Mouse (Mus musculus): Measurements from ENCODE around the gene Morc2b. TPM values are rescaled to one million over a fixed set of nuclear protein-coding genes. Genes with fewer than 3 reads are reported as not detected.
"Not testable (repeated sequence)": the region's sequence is repeated elsewhere in the genome, so short reads cannot be mapped to it uniquely, and the experiment has no call there.

The Morc2b gene
- not detected in 2 replicates for polyA plus RNA-seq (2015; fragmentation: Nextera tagmentation; extraction: Ambion mirVana)

DNA sequence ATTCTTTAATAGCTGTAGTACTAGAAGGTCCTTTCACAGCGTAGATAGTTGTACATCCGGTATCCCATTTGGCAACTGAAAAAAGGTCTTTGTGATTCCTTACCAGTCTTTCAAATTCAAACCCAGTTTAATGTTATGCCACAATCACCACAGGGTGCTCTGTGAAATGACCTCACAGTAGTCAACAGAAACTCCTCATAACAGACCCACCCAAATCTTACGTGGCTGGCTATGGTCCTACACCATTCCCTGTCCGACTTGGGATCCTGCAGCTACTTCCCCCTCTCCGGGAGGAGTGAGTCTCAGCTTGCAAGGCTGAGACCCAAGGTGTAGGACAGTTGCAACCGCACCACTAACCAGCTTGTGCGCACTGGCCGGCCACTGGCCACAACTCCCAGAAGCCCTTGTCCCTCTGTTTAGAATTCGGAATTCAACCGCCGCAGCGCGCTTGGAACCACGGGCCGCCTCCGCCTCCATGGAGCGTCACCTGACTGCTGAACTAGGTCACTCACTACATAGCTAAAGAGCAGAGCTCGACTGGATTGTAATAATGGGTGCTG, at the start of gene Morc2b:
Gene Morc2b (minus strand): TSS at position 423 of the 560 bp plus-strand sequence.
- H3K4me3 ChIP-seq (ENCODE audit: low read length): no peak within 1 kb of the TSS
- H3K36me3 ChIP-seq (ENCODE audit: control insufficient read depth, insufficient read depth, low read length): no peaks in the 10 kb centered on the region
- H3K4me2 ChIP-seq (ENCODE audit: low read depth, low read length): no peak within 1 kb of the TSS
- H3K4me1 ChIP-seq (ENCODE audit: control insufficient read depth, insufficient read depth, low read length): no peaks in the 10 kb centered on the region
- 74% methylated on average over 18 of the region's 18 CpGs for WGBS
- H3K27me3 ChIP-seq (replicated peaks; ENCODE audit: control insufficient read depth, insufficient read depth, low read length): no peaks in the 10 kb centered on the region
- no peak for ATAC-seq
- no peaks in the 10 kb centered on the region for H3K9me3 ChIP-seq (ENCODE audit: control insufficient read depth, low read length)
- no peak within 1 kb of the TSS for H3K9ac ChIP-seq (ENCODE audit: low read depth, low read length)
- H3K27ac ChIP-seq (ENCODE audit: low read length): no peak within 1 kb of the TSS

DNA sequence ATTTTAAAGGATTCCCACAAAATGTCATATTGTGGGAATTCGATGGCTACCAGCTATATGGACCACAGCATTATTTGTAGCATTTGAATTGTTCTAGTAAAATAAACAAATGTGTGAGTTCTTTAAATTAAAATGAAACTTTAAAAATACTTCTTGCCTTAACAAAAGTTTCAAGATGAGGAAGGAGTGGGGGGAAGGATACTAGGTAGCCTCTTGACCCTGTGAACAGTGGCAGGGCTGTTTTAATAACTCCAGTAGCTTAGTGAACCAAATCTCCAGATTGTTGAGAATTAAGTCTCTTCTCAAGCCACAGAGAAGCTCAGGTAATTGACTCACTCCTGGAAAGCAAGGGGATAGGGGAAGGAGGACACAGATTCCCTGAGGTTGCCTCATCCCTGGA, 28.7 kb upstream of the Morc2b start, which contains the start of gene Olfr55:
Gene Olfr55 (plus strand): TSS at position 301 of the 400 bp plus-strand sequence.
- not testable (repeated sequence) for H3K27ac ChIP-seq (ENCODE audit: low read length); H3K4me2 ChIP-seq (ENCODE audit: low read depth, low read length); H3K27me3 ChIP-seq (replicated peaks; ENCODE audit: control insufficient read depth, insufficient read depth, low read length); H3K9me3 ChIP-seq (ENCODE audit: control insufficient read depth, low read length); H3K4me1 ChIP-seq (ENCODE audit: control insufficient read depth, insufficient read depth, low read length); ATAC-seq; H3K9ac ChIP-seq (ENCODE audit: low read depth, low read length); H3K36me3 ChIP-seq (ENCODE audit: control insufficient read depth, insufficient read depth, low read length); H3K4me3 ChIP-seq (ENCODE audit: low read length)
- WGBS: 88% methylated on average over 1 of the region's 1 CpGs

DNA sequence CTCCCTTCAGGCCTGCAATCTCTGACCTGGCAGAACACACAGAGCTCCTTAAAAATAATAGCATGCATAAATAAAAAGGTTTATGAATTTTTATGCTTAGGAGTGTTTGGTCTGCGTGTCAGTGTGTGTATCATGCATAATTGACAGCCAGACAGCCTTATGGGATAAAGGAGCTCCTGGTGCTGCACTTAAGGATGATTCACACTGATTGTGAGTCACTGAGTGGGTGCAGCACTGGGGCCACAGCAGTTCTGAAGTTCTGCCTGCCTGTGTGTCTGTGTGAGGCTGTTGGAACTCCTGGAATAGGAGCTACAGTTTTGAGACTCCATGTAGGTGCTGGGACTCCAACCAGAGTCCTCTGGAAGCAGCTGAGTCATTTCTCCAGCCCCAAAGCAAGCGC, 13.2 kb downstream of the Morc2b start:
- Histone ChIP-seq H3K27ac (ENCODE audit: low read length) (no peak overlapping the region), H3K36me3 (ENCODE audit: control insufficient read depth, insufficient read depth, low read length) (no peaks in the 10 kb centered on the region), H3K4me1 (ENCODE audit: control insufficient read depth, insufficient read depth, low read length) (no peaks in the 10 kb centered on the region), H3K27me3 (replicated peaks; ENCODE audit: control insufficient read depth, insufficient read depth, low read length) (no peaks in the 10 kb centered on the region), H3K9me3 (ENCODE audit: control insufficient read depth, low read length) (no peaks in the 10 kb centered on the region), H3K4me2 (ENCODE audit: low read depth, low read length) (no peak overlapping the region), H3K4me3 (ENCODE audit: low read length) (no peak overlapping the region), H3K9ac (ENCODE audit: low read depth, low read length) (no peak overlapping the region)
- ATAC-seq: no peak
- WGBS: 67% methylated on average over 2 of the region's 2 CpGs

DNA sequence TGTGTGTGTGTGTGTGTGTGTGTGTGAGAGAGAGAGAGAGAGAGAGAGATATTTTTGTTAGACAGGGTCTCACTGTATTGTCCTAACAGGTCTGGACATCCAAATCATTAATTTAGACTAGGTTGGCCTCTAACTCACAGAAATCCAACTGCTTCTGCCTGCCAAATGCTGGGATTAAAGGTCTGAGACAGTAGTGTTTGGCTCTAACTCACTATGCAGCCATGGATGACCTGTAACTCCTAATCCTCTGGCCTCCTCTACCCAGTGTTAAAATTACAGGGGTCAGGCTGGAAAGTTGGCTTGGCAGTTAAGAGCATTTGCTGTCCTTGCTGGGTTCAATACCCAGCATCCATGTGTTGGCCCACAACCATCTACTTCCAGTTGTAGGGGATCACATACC, 14.9 kb downstream of the Morc2b start:
- Histone ChIP-seq H3K9ac (ENCODE audit: low read depth, low read length) (no peak overlapping the region), H3K9me3 (ENCODE audit: control insufficient read depth, low read length) (no peaks in the 10 kb centered on the region), H3K4me2 (ENCODE audit: low read depth, low read length) (no peak overlapping the region), H3K4me3 (ENCODE audit: low read length) (no peak overlapping the region), H3K27me3 (replicated peaks; ENCODE audit: control insufficient read depth, insufficient read depth, low read length) (no peaks in the 10 kb centered on the region), H3K4me1 (ENCODE audit: control insufficient read depth, insufficient read depth, low read length) (no peaks in the 10 kb centered on the region), H3K36me3 (ENCODE audit: control insufficient read depth, insufficient read depth, low read length) (no peaks in the 10 kb centered on the region), H3K27ac (ENCODE audit: low read length) (no peak overlapping the region)
- no peak for ATAC-seq

DNA sequence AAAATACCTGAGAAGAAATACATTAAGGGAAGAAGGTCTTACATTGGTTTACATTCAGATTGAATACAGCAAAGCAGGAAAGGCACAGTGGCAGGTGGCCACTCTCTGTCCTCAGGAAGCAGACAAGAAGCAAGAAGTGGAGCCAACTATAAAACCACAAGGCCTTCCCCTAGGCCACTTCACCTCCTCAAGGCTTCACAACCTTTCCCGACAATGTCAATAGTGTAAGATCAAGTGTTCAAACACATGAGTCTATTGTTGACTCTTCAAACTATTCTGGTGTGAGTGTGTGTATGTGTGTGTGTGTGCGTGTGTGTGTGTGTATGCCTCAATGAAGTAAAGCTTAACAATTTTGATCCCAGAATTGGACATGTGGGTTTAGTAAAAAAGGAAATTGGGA, 42.1 kb downstream of the Morc2b start:
- H3K27ac ChIP-seq (ENCODE audit: low read length): no peak overlapping the region
- H3K4me1 ChIP-seq (ENCODE audit: control insufficient read depth, insufficient read depth, low read length): peaks cover 5% of the 10 kb centered on the region
- no peaks in the 10 kb centered on the region for H3K9me3 ChIP-seq (ENCODE audit: control insufficient read depth, low read length)
- no peak for ATAC-seq
- no peak overlapping the region for H3K9ac ChIP-seq (ENCODE audit: low read depth, low read length)
- no peak overlapping the region for H3K4me2 ChIP-seq (ENCODE audit: low read depth, low read length)
- 87% methylated on average over 2 of the region's 2 CpGs for WGBS
- no peaks in the 10 kb centered on the region for H3K27me3 ChIP-seq (replicated peaks; ENCODE audit: control insufficient read depth, insufficient read depth, low read length)
- H3K36me3 ChIP-seq (ENCODE audit: control insufficient read depth, insufficient read depth, low read length): no peaks in the 10 kb centered on the region
- H3K4me3 ChIP-seq (ENCODE audit: low read length): no peak overlapping the region

DNA sequence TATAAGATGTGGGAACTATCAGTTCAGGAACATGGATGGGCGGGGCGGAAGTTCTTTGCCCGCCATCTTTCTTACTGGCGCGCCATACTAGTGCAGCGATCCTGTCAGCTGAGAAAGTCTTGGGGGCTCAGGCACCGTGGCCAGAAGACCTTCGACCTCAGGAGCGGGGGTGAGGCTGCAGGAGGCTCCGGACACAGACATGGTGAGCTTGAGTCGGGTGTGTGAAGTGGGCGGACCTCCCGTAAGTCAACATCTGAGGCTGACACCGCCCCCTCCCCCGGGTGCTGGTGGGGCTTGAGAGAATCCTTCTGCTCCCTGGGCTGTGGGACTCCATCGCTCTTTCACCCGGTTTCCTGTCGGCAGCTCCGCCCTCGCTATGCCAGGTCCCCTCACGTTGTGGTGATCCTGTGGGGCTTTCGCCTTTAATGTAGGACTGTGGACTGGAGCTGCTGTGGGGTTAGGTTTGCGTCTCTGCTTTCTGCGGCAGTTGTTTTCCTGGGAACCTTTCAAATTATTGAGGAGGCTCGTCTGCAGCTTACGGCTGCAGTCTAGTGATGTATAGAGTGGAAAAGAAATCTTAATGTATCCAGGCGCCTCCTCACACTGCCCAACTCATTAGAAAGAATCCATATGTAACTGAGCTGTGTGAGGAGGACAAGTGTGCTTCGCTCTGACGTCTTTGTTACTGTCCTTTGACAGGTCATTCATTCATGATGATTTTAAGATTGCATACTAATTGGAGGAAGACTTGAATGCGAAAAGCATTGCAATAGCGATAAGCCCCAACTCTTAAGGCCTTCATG, 46.9 kb downstream of the Morc2b start:
- Histone ChIP-seq H3K27ac (ENCODE audit: low read length) (peak overlapping the region; percentile 92), H3K4me1 (ENCODE audit: control insufficient read depth, insufficient read depth, low read length) (peaks cover 5% of the 10 kb centered on the region), H3K4me2 (ENCODE audit: low read depth, low read length) (peak overlapping the region; percentile 63), H3K9ac (ENCODE audit: low read depth, low read length) (peak overlapping the region; percentile 81), H3K36me3 (ENCODE audit: control insufficient read depth, insufficient read depth, low read length) (no peaks in the 10 kb centered on the region), H3K4me3 (ENCODE audit: low read length) (peak overlapping the region; percentile 80), H3K27me3 (replicated peaks; ENCODE audit: control insufficient read depth, insufficient read depth, low read length) (no peaks in the 10 kb centered on the region), H3K9me3 (ENCODE audit: control insufficient read depth, low read length) (no peaks in the 10 kb centered on the region)
- ATAC-seq: peak; percentile 79
- 2% methylated on average over 31 of the region's 31 CpGs for WGBS

DNA sequence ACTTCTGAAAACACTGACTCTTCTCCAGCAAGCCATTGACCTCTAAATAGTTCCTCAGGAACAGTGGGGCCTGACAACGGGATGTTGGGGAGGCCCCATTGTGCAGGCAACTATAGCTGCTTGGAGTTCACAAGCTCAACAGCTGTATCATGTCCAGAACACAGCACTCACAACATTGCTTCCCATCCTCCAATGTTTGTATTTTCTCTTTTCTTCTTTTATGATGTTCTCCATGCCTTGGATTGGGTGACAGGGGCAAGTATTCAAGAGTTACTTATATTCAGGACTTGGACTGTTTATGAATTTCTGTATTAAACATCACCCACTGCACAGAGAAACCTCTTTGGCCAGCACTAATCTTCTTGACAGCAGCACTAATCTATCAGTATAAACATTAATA, 47.9 kb downstream of the Morc2b start:
- Histone ChIP-seq H3K27ac (ENCODE audit: low read length) (peak overlapping the region; percentile 92; the same call in 1 of the 2 replicates), H3K9me3 (ENCODE audit: control insufficient read depth, low read length) (no peaks in the 10 kb centered on the region), H3K9ac (ENCODE audit: low read depth, low read length) (no peak overlapping the region), H3K4me3 (ENCODE audit: low read length) (no peak overlapping the region), H3K27me3 (replicated peaks; ENCODE audit: control insufficient read depth, insufficient read depth, low read length) (no peaks in the 10 kb centered on the region), H3K4me2 (ENCODE audit: low read depth, low read length) (no peak overlapping the region), H3K4me1 (ENCODE audit: control insufficient read depth, insufficient read depth, low read length) (peaks cover 5% of the 10 kb centered on the region), H3K36me3 (ENCODE audit: control insufficient read depth, insufficient read depth, low read length) (no peaks in the 10 kb centered on the region)
- ATAC-seq: no peak
- 74% methylated on average over 1 of the region's 1 CpGs for WGBS

DNA sequence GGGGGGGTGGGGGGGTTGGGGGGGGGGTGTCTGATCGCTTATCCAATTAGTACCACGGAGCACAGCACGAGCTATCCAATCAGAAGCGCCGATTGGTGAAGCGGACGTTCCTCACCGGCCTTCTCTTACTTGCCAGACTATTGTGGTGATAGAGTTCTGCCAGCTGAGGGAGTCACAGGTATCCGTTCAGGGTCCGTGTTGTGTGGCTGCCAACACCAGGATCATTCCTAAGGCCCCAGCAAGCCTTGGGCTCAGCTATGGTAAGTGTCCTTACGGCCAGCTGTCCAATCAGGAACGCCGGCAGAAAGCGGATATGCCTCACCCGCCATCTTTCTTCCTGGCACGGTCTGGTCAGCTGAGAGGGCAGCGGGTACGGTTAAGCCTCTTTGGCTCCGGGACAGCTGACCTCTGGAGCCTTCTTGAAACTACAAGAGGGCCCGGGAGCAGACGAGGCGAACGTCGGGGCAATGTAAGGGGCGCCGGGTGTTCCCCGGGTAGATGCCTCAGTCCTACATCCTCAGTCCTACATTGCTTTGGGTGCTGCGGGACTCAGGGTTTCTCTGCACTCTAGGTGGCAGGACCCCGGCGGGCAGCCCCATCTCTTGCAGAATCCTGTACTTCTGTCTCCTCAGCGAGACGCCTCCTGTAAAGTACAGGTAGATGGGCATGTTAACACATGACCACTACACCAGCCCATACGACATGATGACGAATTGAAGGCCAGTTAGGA, 50.1 kb downstream of the Morc2b start, which contains the start of gene Zfp563:
Gene Zfp563 (plus strand): TSS at position 91 of the 730 bp plus-strand sequence.
- Histone ChIP-seq H3K27ac (ENCODE audit: low read length) (peak within 1 kb of the TSS; percentile 90), H3K9ac (ENCODE audit: low read depth, low read length) (peak within 1 kb of the TSS; percentile 74), H3K4me3 (ENCODE audit: low read length) (peak within 1 kb of the TSS; percentile 58), H3K9me3 (ENCODE audit: control insufficient read depth, low read length) (no peaks in the 10 kb centered on the region), H3K27me3 (replicated peaks; ENCODE audit: control insufficient read depth, insufficient read depth, low read length) (no peaks in the 10 kb centered on the region), H3K36me3 (ENCODE audit: control insufficient read depth, insufficient read depth, low read length) (no peaks in the 10 kb centered on the region), H3K4me2 (ENCODE audit: low read depth, low read length) (peak within 1 kb of the TSS; percentile 68), H3K4me1 (ENCODE audit: control insufficient read depth, insufficient read depth, low read length) (peaks cover 5% of the 10 kb centered on the region)
- peak; percentile 91 for ATAC-seq
- WGBS: 3% methylated on average over 34 of the region's 34 CpGs

DNA sequence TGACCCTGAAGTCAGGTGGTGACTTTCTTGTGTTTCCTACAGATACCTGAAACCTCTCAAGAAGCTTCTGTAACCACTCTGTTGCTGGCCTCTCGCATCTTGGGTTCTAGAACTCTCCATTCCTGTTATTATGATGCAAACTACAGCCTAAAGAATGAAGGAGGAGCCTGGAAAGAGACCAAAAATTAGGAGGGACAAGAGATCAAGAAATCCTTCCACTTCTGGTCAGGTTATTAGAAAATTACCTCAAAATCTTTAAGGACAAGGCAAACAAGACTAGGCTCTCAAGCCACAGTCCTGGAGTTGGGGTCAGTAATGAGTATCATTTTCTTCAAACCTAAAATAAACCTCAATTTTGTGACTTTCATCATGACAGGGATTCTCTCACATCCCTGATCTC, 71.5 kb downstream of the Morc2b start, which contains the start of gene 4921501E09Rik:
Gene 4921501E09Rik (minus strand): TSS at position 101 of the 400 bp plus-strand sequence.
- no peak for ATAC-seq
- no peaks in the 10 kb centered on the region for H3K27me3 ChIP-seq (replicated peaks; ENCODE audit: control insufficient read depth, insufficient read depth, low read length)
- no peak within 1 kb of the TSS for H3K4me2 ChIP-seq (ENCODE audit: low read depth, low read length)
- H3K36me3 ChIP-seq (ENCODE audit: control insufficient read depth, insufficient read depth, low read length): no peaks in the 10 kb centered on the region
- H3K9ac ChIP-seq (ENCODE audit: low read depth, low read length): no peak within 1 kb of the TSS
- no peaks in the 10 kb centered on the region for H3K9me3 ChIP-seq (ENCODE audit: control insufficient read depth, low read length)
- no peak within 1 kb of the TSS for H3K4me3 ChIP-seq (ENCODE audit: low read length)
- H3K4me1 ChIP-seq (ENCODE audit: control insufficient read depth, insufficient read depth, low read length): no peaks in the 10 kb centered on the region
- no peak within 1 kb of the TSS for H3K27ac ChIP-seq (ENCODE audit: low read length)
- 48% methylated on average over 1 of the region's 1 CpGs for WGBS
